Mouse (Mus musculus) G1E (cell line): ENCODE data around the gene Arhgef1.

ENCODE experiments used
- CTCF ChIP-seq: IDR thresholded peaks from 2 replicates; pipeline ENCODE4 v1.5.1; 2012; ENCODE audit warnings: low read depth, low read length, inconsistent platforms, mixed read lengths
- GATA1 ChIP-seq: IDR thresholded peaks from 2 replicates; pipeline ENCODE4 v1.6.1; 2012; ENCODE audit warnings: borderline replicate concordance, low read length, inconsistent platforms, mixed read lengths
- POLR2AphosphoS5 ChIP-seq: IDR thresholded peaks from 2 replicates; pipeline ENCODE4 v1.6.1; 2012; ENCODE audit warnings: low read depth, low read length, inconsistent platforms; ENCODE audit not compliant: insufficient replicate concordance
- TAL1 ChIP-seq: conservative IDR thresholded peaks from 2 replicates; pipeline ENCODE4 v1.6.1; 2012; ENCODE audit warnings: low read depth, low read length, inconsistent platforms, mixed read lengths

DNA sequence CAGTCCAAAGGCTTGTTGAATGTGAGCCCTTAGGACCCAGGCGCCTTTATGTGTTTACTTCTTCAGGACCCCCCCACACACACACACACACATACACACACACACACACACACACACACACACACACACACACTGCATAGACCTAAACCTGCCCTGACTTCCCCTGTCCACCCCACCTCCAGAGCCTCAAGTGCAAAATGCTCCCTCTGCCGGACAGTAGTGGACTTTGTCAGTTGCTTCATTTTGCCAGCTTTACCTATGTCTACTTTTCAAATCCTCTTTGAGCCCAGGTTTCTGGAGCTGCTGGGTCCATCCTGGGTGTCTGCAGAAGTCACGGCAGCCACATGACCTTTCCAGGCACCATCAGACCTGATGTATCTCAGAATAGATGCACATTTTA lies 2.2 kb downstream of the Arhgef1 start:
- TF ChIP-seq CTCF = peak; percentile 48
- TF ChIP-seq GATA1 = no peak
- TF ChIP-seq TAL1 = no peak
- no peak for TF ChIP-seq POLR2AphosphoS5
